Mouse (Mus musculus) embryo, embryonic 11 days (tissue): ENCODE measurements around the gene Gas2l2.
A peak's percentile ranks its signal among the peaks of the same experiment; 100 is the strongest.

Source experiments
- DNase-seq: peaks from one replicate; pipeline ENCODE4 v3.0.0-alpha.2; 2015

Gene Gas2l2

GRCm38 (mm10) chr11:83393062-83393461 lies 36.2 kb downstream of the Gas2l2 start:
- DNase-seq: no peak

DNA sequence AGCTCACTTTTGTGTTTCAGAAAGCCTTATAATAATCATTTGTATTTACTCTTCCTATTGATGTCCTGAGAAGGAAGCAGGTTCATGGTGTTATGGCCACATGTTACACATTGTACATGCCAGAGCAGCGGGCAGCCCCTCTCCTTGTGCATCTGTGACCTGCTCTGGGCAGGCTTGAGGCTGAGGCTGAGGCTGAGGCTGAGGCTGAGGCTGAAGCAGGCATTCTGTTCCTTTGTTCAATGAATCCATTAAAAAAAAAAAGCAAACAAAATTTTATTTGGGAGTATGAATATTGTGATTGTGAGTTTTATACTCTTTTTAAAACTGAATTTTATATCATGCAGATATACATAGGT lies 45.7 kb downstream of the Gas2l2 start:
- no peak for DNase-seq

- DNase-seq: peak; percentile 7
These were observed 46.3 kb downstream of the Gas2l2 start for GRCm38 (mm10) chr11:83382876-83383531.

DNA sequence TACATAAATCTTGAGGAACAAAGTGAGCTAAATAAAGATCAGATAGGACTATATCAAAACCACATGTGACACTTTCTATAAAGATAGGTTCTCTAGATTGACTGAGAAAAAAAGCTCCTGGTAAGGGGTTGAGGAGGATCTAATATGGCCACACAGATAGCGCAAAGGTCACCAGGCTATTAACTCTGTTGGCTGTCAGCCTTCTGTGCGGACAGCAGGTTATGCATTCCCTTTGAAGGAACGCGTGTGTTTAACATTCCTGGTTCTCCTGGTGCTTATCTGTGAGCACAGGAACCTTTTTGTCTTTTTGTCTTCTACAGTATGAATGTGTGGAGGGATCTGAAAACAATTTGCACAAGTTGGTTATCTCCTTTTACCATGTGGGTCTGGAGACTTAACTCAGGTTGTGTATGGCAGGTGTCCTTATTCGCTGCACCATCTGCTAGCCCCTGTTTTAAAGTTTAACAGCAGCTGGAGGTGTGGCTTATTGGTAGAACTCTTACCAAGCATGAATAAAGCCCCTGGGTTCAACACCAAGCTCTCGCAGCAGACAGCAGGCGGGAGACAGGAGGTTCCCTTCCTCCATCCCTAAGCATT lies 49.4 kb downstream of the Gas2l2 start:
- DNase-seq: no peak
